Mouse (Mus musculus): ENCODE data around the gene Gatd1. TPM values are rescaled to one million over a fixed set of nuclear protein-coding genes. Genes with fewer than 3 reads are reported as not detected.

Gene Gatd1
- polyA plus RNA-seq, 1 experiment from 2014 or later, result 34.3 TPM

DNA sequence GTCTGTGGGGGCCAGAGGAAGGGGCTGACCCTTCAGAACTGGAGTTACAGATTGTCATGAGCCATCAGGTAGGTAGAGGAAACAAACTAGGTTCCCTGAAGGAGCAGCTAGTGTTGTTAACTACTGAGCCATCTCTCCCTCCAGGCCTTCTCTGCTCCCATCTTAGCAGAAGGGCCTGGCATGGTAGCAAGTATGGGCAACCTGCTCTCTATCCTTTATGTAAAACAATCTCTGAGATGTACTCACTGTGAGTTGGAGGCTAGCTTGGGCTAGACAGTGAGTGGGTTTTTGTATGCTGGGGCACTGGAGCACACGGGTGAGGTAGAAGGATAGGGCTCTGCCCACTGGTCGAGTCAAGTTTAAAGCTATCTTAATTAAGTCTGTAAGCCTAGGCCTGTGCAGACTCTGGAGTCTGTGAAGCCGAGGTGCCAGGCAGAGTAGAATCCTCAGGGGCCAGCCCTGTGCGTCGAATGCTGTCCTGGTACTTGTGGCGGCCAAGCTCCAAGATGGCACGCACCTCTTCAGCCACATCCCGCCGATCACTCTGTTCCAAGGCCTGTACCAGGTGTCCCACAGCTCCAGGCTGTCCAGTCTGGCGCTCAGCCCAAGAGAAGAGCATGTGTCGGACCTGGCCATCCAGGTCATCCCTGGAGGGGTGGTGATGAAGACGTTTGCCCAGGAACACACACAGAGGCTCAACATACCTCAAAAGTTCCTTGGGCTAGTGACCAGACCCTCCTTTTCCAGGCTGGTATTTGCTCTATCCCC, 24.4 kb upstream of the Gatd1 start:
- Histone ChIP-seq H3K4me3 (ENCODE audit: low read depth, low read length) (no peak overlapping the region), H3K9me3 (ENCODE audit: control insufficient read depth) (no peaks in the 10 kb centered on the region), H3K4me1 (replicated peaks; ENCODE audit: control insufficient read depth, insufficient read depth, low read length) (peaks cover 16% of the 10 kb centered on the region), H3K36me3 (ENCODE audit: control insufficient read depth, insufficient read depth) (peaks cover 27% of the 10 kb centered on the region), H3K27ac (ENCODE audit: low read depth, low read length) (no peak overlapping the region), H3K4me2 (replicated peaks; ENCODE audit: low read depth) (no peak overlapping the region), H3K27me3 (replicated peaks; ENCODE audit: control insufficient read depth, insufficient read depth, low read length) (no peaks in the 10 kb centered on the region), H3K9ac (ENCODE audit: low read depth, low read length) (no peak overlapping the region)
- 90% methylated on average over 12 of the region's 12 CpGs for WGBS
- TF ChIP-seq CTCF (IDR thresholded peaks at IDR 0.05; ENCODE audit: low read depth), result no peak
- ATAC-seq, result no peak

DNA sequence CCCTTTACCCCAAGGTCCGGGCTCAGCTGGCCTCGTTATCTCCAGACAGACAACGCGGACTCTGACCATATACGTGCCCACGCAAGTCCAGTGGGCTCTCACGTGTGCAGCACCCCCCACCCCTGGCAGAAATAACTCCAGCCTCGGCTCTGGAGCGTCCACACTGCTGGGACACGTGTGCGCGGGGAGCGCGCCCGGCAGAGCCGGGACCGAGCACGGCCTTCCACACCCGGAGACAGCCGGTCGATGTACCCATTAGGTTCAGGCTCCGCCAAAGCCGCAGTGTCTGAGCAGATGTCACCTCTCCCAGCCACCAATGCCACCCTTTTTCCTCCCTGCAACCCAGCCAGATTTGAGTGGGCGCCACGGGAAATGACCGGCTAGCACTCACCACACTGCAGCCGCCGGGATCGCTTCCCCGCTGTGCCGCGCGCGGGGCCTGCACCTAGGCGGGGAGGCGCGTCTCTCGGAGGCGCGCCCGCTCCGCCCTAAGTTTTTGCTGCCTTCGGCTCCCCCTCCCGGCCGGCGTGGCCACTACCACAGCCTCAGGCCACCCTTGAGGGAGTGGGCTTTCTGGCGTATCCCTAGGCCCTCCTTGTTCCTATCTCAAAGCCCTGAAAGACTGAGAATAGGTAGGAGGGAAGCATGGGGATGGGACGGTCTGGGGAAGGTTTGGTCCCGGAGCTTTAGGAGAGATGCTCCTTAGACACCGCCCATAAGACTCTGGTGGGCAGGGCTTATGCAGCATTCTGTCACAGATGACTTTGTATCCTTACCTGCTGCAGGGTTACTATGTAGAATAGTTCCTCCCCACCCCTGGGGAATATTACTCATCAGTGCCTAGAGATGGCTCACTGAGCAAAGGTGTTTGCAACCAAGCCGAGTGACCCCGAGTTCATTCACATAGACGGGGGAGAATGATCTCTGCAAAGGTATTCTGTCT, 23.5 kb upstream of the Gatd1 start, which contains the start of gene Slc25a22:
Gene Slc25a22, minus strand, starts transcription at position 715 of the 943 bp plus-strand sequence.
- H3K4me1 ChIP-seq (replicated peaks; ENCODE audit: control insufficient read depth, insufficient read depth, low read length), result peaks cover 16% of the 10 kb centered on the region
- H3K27ac ChIP-seq (ENCODE audit: low read depth, low read length), result peak within 1 kb of the TSS; percentile 78
- 6% methylated on average over 53 of the region's 53 CpGs for WGBS
- H3K4me2 ChIP-seq (replicated peaks; ENCODE audit: low read depth), result peak within 1 kb of the TSS; percentile 90
- H3K9me3 ChIP-seq (ENCODE audit: control insufficient read depth), result no peaks in the 10 kb centered on the region
- peak; percentile 87 for TF ChIP-seq CTCF (IDR thresholded peaks at IDR 0.05; ENCODE audit: low read depth)
- H3K9ac ChIP-seq (ENCODE audit: low read depth, low read length), result peak within 1 kb of the TSS; percentile 56
- H3K4me3 ChIP-seq (ENCODE audit: low read depth, low read length), result peak within 1 kb of the TSS; percentile 71
- peaks cover 36% of the 10 kb centered on the region for H3K36me3 ChIP-seq (ENCODE audit: control insufficient read depth, insufficient read depth)
- H3K27me3 ChIP-seq (replicated peaks; ENCODE audit: control insufficient read depth, insufficient read depth, low read length), result no peaks in the 10 kb centered on the region
- peak; percentile 72 for ATAC-seq

DNA sequence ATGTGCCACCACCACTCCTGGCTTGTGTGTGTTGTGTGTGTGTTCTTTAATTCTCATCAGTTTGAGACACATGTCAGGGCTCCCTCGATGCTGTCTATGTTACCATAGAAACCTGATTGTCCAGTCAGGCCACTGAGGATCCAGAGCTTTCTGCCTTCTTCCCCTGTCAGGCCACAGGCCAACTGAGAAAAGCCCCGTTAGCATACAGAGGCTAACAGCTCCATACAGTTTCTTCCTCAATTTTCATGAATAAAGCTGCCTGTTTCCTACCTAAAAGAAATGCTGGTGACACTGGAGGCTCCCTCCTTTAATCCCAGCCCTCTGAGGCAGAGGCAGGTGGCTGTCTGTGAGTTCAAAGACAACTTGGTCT, 22.6 kb upstream of the Gatd1 start:
- H3K27ac ChIP-seq (ENCODE audit: low read depth, low read length), result peak overlapping the region; percentile 78
- 45% methylated on average over 2 of the region's 2 CpGs for WGBS
- H3K4me3 ChIP-seq (ENCODE audit: low read depth, low read length), result peak overlapping the region; percentile 71
- 0 out of 2 replicates have a peak overlapping the region, but pooled peaks have one; percentile 56 for H3K9ac ChIP-seq (ENCODE audit: low read depth, low read length)
- peaks cover 16% of the 10 kb centered on the region for H3K4me1 ChIP-seq (replicated peaks; ENCODE audit: control insufficient read depth, insufficient read depth, low read length)
- peaks cover 45% of the 10 kb centered on the region for H3K36me3 ChIP-seq (ENCODE audit: control insufficient read depth, insufficient read depth)
- peak overlapping the region; percentile 90 for H3K4me2 ChIP-seq (replicated peaks; ENCODE audit: low read depth)
- H3K9me3 ChIP-seq (ENCODE audit: control insufficient read depth), result no peaks in the 10 kb centered on the region
- no peaks in the 10 kb centered on the region for H3K27me3 ChIP-seq (replicated peaks; ENCODE audit: control insufficient read depth, insufficient read depth, low read length)
- ATAC-seq, result no peak
- no peak for TF ChIP-seq CTCF (IDR thresholded peaks at IDR 0.05; ENCODE audit: low read depth)

DNA sequence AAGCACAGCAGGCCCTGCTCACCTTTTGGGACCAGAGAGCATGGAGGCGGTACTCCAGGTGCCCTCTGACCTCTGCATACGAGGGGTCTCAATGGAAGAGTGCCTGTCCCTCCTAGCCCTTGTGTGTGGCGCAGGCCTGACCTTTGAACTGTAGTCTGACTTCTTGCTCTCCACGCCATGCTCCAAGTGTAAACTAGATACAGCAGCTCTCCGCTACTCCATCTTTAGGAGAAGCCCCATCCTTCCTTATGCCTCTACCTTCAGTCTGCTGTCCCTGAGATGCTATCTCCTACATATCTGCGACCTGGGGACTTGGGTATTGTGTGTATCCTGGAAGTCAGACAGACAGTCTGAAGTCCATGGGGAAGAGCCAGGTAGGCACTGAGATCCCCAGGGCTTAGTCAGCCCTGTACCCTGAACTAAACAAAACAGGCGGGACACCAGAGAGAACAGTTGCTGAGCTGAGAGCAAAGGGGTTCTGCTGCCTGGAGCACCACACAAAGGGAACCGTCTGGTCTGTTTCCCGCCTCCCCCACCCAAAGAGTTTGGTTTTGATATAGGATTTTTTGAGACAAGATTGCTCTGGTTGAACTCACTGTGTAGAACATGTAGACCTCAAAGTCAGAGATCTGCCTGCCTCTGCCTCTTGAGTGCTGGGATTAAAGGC, 22.1 kb upstream of the Gatd1 start:
- Histone ChIP-seq H3K27ac (ENCODE audit: low read depth, low read length) (peak overlapping the region; percentile 78), H3K4me3 (ENCODE audit: low read depth, low read length) (no peak overlapping the region), H3K27me3 (replicated peaks; ENCODE audit: control insufficient read depth, insufficient read depth, low read length) (no peaks in the 10 kb centered on the region), H3K9me3 (ENCODE audit: control insufficient read depth) (no peaks in the 10 kb centered on the region), H3K9ac (ENCODE audit: low read depth, low read length) (0 out of 2 replicates have a peak overlapping the region, but pooled peaks have one; percentile 40), H3K36me3 (ENCODE audit: control insufficient read depth, insufficient read depth) (peaks cover 51% of the 10 kb centered on the region), H3K4me2 (replicated peaks; ENCODE audit: low read depth) (peak overlapping the region; percentile 90), H3K4me1 (replicated peaks; ENCODE audit: control insufficient read depth, insufficient read depth, low read length) (peaks cover 16% of the 10 kb centered on the region)
- ATAC-seq, result peak; percentile 22
- no peak for TF ChIP-seq CTCF (IDR thresholded peaks at IDR 0.05; ENCODE audit: low read depth)
- WGBS, result 56% methylated on average over 9 of the region's 9 CpGs

DNA sequence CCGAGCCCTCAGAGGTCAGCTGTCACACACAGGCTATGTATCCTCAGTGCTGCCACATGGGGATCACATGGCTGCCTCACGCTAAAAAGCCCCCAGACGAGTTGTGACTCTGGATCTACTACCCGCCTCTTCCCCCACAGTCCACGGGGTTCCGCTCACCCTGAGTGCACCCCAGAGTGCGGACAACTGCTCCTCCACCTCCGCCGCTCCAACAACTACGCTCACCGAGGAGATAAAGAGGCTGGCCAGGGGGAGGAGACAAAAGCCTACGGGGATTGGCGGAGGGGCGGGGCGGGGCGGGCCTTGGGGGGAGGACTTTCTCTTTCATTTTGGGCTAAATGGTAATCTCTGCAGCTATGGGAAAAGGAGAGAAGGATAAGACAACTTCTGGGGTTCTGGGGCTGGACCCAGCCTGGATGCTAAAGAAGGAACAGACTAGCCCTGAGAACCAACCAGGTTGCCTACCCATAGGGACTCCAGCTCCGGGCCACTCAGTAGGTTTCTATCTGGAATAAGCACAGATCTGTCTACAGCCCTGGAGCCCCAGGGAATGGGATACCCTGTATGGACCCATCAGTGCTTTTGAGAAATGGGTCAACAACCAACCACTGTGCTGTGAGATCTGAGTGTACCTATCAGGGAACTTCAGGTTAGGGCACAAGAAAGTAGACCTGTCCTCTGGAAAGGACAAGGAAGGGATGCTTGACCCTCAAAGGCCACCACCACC, 21.4 kb upstream of the Gatd1 start:
- peak; percentile 16; the same call in 1 of the 2 replicates for ATAC-seq
- 2% methylated on average over 17 of the region's 17 CpGs for WGBS
- no peak for TF ChIP-seq CTCF (IDR thresholded peaks at IDR 0.05; ENCODE audit: low read depth)
- peaks cover 57% of the 10 kb centered on the region for H3K36me3 ChIP-seq (ENCODE audit: control insufficient read depth, insufficient read depth)
- peaks cover 16% of the 10 kb centered on the region for H3K4me1 ChIP-seq (replicated peaks; ENCODE audit: control insufficient read depth, insufficient read depth, low read length)
- peak overlapping the region; percentile 43 for H3K4me3 ChIP-seq (ENCODE audit: low read depth, low read length)
- no peaks in the 10 kb centered on the region for H3K9me3 ChIP-seq (ENCODE audit: control insufficient read depth)
- peak overlapping the region; percentile 40; the same call in 1 of the 2 replicates for H3K9ac ChIP-seq (ENCODE audit: low read depth, low read length)
- H3K4me2 ChIP-seq (replicated peaks; ENCODE audit: low read depth), result peak overlapping the region; percentile 78
- H3K27ac ChIP-seq (ENCODE audit: low read depth, low read length), result peak overlapping the region; percentile 78
- H3K27me3 ChIP-seq (replicated peaks; ENCODE audit: control insufficient read depth, insufficient read depth, low read length), result no peaks in the 10 kb centered on the region

All from intestine, postnatal 0 days (tissue).